Mouse (Mus musculus): ENCODE measurements around the gene Grik1. TPM values are rescaled to one million over a fixed set of nuclear protein-coding genes. Genes with fewer than 3 reads are reported as not detected.

The Grik1 gene
- polyA plus RNA-seq (2016; fragmentation: Nextera tagmentation; extraction: Ambion mirVana), result 4.1 and 4.2 TPM in 2 replicates

DNA sequence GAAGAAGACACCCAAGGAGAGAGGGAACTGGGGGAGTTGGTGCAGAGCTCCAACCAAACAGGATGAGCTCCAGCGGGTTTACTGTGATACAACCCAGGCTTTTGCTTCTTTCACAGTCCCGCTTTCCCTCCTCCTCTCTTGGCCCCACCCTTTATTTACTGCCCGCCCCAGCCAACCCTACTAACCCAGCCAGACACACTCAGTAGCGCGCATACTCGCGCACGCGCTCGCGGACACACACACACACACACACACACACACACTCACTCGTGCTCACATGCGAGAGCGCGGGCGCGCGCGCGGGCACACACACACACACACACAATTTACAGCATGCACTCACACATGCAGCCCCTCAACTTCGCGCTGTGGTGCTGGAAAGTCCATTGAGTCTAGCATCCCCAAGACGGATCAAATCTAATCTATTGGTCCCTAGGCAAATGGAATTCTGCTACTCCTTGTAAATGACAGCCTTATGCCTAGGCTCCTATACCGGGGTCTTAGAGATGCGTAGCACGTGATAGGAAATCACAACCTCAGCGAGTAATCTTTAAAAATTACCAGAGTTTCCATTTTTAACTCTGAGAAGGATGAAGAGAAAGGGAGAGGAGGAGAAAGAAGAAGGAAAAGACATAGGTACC is at the start of gene Grik1:
TSS of gene Grik1 (minus strand) at position 134 of the 641 bp plus-strand sequence.
- H3K4me1 ChIP-seq, result peaks cover 10% of the 10 kb centered on the region
- peak within 1 kb of the TSS; percentile 55 for H3K4me3 ChIP-seq (replicated peaks)
- WGBS, result under 1% methylated on average over 24 of the region's 27 CpGs
- no peaks in the 10 kb centered on the region for H3K36me3 ChIP-seq (replicated peaks)
- H3K4me2 ChIP-seq, result peak within 1 kb of the TSS; percentile 96
- H3K27ac ChIP-seq, result 0 out of 2 replicates have a peak within 1 kb of the TSS, but pooled peaks have one; percentile 31
- peak; percentile 91 for ATAC-seq (ENCODE audit: low FRiP score)
- peaks cover 26% of the 10 kb centered on the region for H3K27me3 ChIP-seq
- H3K9me3 ChIP-seq, result no peaks in the 10 kb centered on the region
- H3K9ac ChIP-seq, result peak within 1 kb of the TSS; percentile 60

DNA sequence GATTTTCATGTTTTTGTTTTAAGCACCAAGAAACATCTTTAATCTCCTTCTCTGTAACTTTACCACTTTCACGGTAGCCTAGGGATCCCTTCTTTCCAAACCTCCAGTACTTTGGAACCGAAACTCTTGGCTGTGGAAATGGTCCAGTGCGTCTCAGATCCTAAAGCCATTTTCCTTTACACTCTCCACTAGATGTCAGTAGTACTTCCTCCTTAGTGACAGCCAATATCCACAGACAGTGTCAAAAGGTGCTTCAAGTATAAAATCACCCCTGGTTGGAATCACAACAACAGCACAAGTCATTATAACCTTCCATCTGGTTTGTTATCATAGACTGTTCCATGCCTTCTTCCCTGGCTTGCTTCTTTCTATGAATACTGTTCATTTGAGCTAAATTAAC is 4.1 kb upstream of the Grik1 start:
- peaks cover 16% of the 10 kb centered on the region for H3K27me3 ChIP-seq
- H3K4me1 ChIP-seq, result peaks cover 6% of the 10 kb centered on the region
- no peaks in the 10 kb centered on the region for H3K36me3 ChIP-seq (replicated peaks)
- no peak overlapping the region for H3K4me2 ChIP-seq
- no peaks in the 10 kb centered on the region for H3K9me3 ChIP-seq
- H3K27ac ChIP-seq, result no peak overlapping the region
- no peak overlapping the region for H3K9ac ChIP-seq
- no peak for ATAC-seq (ENCODE audit: low FRiP score)
- H3K4me3 ChIP-seq (replicated peaks), result no peak overlapping the region
- 58% methylated on average over 3 of the region's 3 CpGs for WGBS

DNA sequence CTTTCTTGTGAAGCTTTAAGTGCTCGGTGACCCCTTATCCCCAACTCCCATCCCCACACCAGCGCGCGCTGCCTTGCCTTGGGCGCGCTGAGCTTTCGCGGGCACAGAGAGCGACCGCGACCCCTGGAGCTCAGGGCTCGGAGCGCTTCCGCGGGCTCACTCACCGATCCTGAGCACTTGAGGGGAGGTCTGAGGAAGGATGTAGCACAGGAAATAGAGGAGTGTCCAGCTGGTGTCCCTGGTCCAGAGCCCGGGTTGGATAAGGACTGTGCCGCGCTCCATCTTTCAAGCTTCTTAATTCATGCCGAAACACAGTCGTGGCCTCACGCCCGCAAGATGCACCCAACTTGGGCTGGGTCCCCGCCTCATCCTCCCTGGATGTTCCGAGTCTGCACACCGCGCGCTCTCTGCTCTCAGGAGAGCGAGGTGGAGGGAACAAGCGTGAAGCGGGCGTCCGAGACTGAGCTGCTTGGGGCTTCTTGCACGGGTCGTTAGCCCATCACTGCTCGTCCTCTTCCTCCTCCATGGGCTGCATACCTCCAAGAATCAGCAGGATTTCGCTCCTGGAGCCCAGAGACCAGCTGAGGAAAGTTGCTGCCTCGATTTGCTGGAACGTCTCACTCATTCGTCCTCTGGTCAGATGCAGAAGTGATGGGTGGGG is 514 bp downstream of the Grik1 start:
- whole genome bisulfite sequencing, result under 1% methylated on average over 40 of the region's 40 CpGs
- Histone ChIP-seq H3K4me3 (replicated peaks) (peak overlapping the region; percentile 55), H3K9ac (peak overlapping the region; percentile 60), H3K9me3 (no peaks in the 10 kb centered on the region), H3K36me3 (replicated peaks) (no peaks in the 10 kb centered on the region), H3K27ac (0 out of 2 replicates have a peak overlapping the region, but pooled peaks have one; percentile 31), H3K4me2 (peak overlapping the region; percentile 96), H3K4me1 (peaks cover 10% of the 10 kb centered on the region), H3K27me3 (peaks cover 26% of the 10 kb centered on the region)
- ATAC-seq (ENCODE audit: low FRiP score), result peak; percentile 78

GRCm38 (mm10) chr16:88258407-88258806 is 31.7 kb downstream of the Grik1 start:
- Histone ChIP-seq H3K4me1 (no peaks in the 10 kb centered on the region), H3K27me3 (no peaks in the 10 kb centered on the region), H3K36me3 (replicated peaks) (no peaks in the 10 kb centered on the region), H3K4me3 (replicated peaks) (no peak overlapping the region), H3K27ac (no peak overlapping the region), H3K4me2 (no peak overlapping the region), H3K9ac (no peak overlapping the region), H3K9me3 (no peaks in the 10 kb centered on the region)
- 62% methylated on average over 4 of the region's 4 CpGs for WGBS
- ATAC-seq (ENCODE audit: low FRiP score), result no peak

GRCm38 (mm10) chr16:88257072-88257471 is 33.0 kb downstream of the Grik1 start:
- H3K9me3 ChIP-seq, result no peaks in the 10 kb centered on the region
- no peak overlapping the region for H3K27ac ChIP-seq
- H3K4me3 ChIP-seq (replicated peaks), result no peak overlapping the region
- no peaks in the 10 kb centered on the region for H3K27me3 ChIP-seq
- H3K36me3 ChIP-seq (replicated peaks), result no peaks in the 10 kb centered on the region
- no peaks in the 10 kb centered on the region for H3K4me1 ChIP-seq
- no peak overlapping the region for H3K9ac ChIP-seq
- peak; percentile 41; the same call in 1 of the 2 replicates for ATAC-seq (ENCODE audit: low FRiP score)
- no peak overlapping the region for H3K4me2 ChIP-seq
- 30% methylated on average over 5 of the region's 5 CpGs for WGBS

- Histone ChIP-seq H3K4me2 (no peak overlapping the region), H3K9ac (no peak overlapping the region), H3K27ac (no peak overlapping the region), H3K36me3 (replicated peaks) (no peaks in the 10 kb centered on the region), H3K4me1 (no peaks in the 10 kb centered on the region), H3K27me3 (no peaks in the 10 kb centered on the region), H3K4me3 (replicated peaks) (no peak overlapping the region), H3K9me3 (no peaks in the 10 kb centered on the region)
- ATAC-seq (ENCODE audit: low FRiP score), result no peak
- 86% methylated on average over 3 of the region's 3 CpGs for WGBS
These were observed 34.0 kb downstream of the Grik1 start for GRCm38 (mm10) chr16:88256101-88256500.

- WGBS, result 86% methylated on average over 2 of the region's 2 CpGs
- H3K27ac ChIP-seq, result no peak overlapping the region
- H3K9me3 ChIP-seq, result no peaks in the 10 kb centered on the region
- no peak overlapping the region for H3K4me2 ChIP-seq
- ATAC-seq (ENCODE audit: low FRiP score), result no peak
- no peaks in the 10 kb centered on the region; the same call in none of the 2 replicates for H3K4me1 ChIP-seq
- H3K27me3 ChIP-seq, result no peaks in the 10 kb centered on the region
- H3K36me3 ChIP-seq (replicated peaks), result no peaks in the 10 kb centered on the region
- H3K4me3 ChIP-seq (replicated peaks), result no peak overlapping the region
- H3K9ac ChIP-seq, result no peak overlapping the region
These were observed 37.4 kb downstream of the Grik1 start for GRCm38 (mm10) chr16:88252676-88253075.

DNA sequence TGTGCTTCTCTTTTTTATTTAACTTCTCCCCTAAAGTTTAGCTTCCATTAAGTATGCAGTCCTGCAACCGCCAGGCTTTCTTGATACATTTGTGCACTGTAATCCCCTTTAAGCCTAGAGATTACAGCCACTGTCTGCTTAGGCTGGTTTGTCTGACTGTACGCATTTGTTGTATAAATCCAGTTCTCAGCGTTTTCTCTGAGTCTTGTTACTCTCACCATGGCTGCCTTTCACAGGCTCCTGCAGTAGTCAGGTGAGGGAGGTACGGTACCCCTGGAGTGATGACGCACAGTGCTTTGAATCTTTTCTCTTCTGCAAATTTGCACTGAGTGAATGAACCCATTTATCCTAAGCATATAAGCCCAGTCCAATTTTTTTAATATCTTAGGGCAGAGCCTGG is 39.0 kb downstream of the Grik1 start:
- H3K27me3 ChIP-seq, result no peaks in the 10 kb centered on the region
- H3K9ac ChIP-seq, result no peak overlapping the region
- 66% methylated on average over 5 of the region's 5 CpGs for WGBS
- no peaks in the 10 kb centered on the region for H3K9me3 ChIP-seq
- no peak for ATAC-seq (ENCODE audit: low FRiP score)
- H3K4me3 ChIP-seq (replicated peaks), result no peak overlapping the region
- no peaks in the 10 kb centered on the region for H3K36me3 ChIP-seq (replicated peaks)
- no peak overlapping the region for H3K4me2 ChIP-seq
- no peak overlapping the region for H3K27ac ChIP-seq
- H3K4me1 ChIP-seq, result no peaks in the 10 kb centered on the region; the same call in none of the 2 replicates

GRCm38 (mm10) chr16:88249825-88250224 is 40.2 kb downstream of the Grik1 start:
- Histone ChIP-seq H3K4me1 (no peaks in the 10 kb centered on the region; the same call in none of the 2 replicates), H3K36me3 (replicated peaks) (no peaks in the 10 kb centered on the region), H3K27me3 (no peaks in the 10 kb centered on the region), H3K27ac (0 out of 2 replicates have a peak overlapping the region, but pooled peaks have one; percentile 2), H3K9me3 (no peaks in the 10 kb centered on the region), H3K9ac (no peak overlapping the region), H3K4me2 (no peak overlapping the region), H3K4me3 (replicated peaks) (no peak overlapping the region)
- ATAC-seq (ENCODE audit: low FRiP score), result no peak
- 25% methylated on average over 3 of the region's 3 CpGs for WGBS

GRCm38 (mm10) chr16:88247586-88247985 is 42.5 kb downstream of the Grik1 start:
- Histone ChIP-seq H3K27ac (no peak overlapping the region), H3K27me3 (no peaks in the 10 kb centered on the region), H3K4me2 (no peak overlapping the region), H3K36me3 (replicated peaks) (no peaks in the 10 kb centered on the region), H3K9ac (no peak overlapping the region), H3K4me1 (no peaks in the 10 kb centered on the region; the same call in none of the 2 replicates), H3K4me3 (replicated peaks) (no peak overlapping the region), H3K9me3 (no peaks in the 10 kb centered on the region)
- ATAC-seq (ENCODE audit: low FRiP score), result no peak
- 89% methylated on average over 3 of the region's 3 CpGs for WGBS

DNA sequence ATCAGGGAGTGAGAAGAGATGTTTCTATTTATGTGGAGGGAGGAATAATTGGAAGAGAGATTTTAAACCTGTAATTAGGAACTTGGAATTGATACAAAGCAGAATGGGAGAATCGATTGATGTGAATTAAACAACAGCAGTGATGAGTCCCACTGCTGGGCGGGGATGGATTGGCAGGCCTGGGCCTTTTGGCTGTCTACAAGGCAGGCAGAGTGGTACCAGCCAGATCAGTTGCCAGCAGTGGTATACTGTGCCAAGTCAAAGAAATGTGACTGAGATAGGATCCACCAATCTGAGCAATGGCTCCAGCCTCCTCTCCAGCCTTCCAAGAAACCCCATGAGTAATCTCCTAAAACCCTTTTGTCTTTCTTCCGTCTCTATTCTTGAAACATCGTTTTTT is 45.4 kb downstream of the Grik1 start:
- ATAC-seq (ENCODE audit: low FRiP score), result no peak
- WGBS, result 86% methylated on average over 4 of the region's 4 CpGs
- Histone ChIP-seq H3K4me3 (replicated peaks) (no peak overlapping the region), H3K27ac (no peak overlapping the region), H3K9ac (no peak overlapping the region), H3K9me3 (no peaks in the 10 kb centered on the region), H3K27me3 (no peaks in the 10 kb centered on the region), H3K4me1 (no peaks in the 10 kb centered on the region; the same call in none of the 2 replicates), H3K4me2 (no peak overlapping the region), H3K36me3 (replicated peaks) (no peaks in the 10 kb centered on the region)

GRCm38 (mm10) chr16:88225616-88226015 is 64.4 kb downstream of the Grik1 start:
- H3K27ac ChIP-seq, result no peak overlapping the region
- H3K4me1 ChIP-seq, result no peaks in the 10 kb centered on the region
- H3K9me3 ChIP-seq, result no peaks in the 10 kb centered on the region
- no peak for ATAC-seq (ENCODE audit: low FRiP score)
- H3K36me3 ChIP-seq (replicated peaks), result no peaks in the 10 kb centered on the region
- H3K9ac ChIP-seq, result no peak overlapping the region
- H3K27me3 ChIP-seq, result no peaks in the 10 kb centered on the region
- no peak overlapping the region for H3K4me3 ChIP-seq (replicated peaks)
- WGBS, result 51% methylated on average over 9 of the region's 16 CpGs
- no peak overlapping the region for H3K4me2 ChIP-seq
